Comparison of ENCODE assay signal across 7 mouse cellular contexts in genomic region chr2:164911086-164912048, GRCm38 (mm10). TPM values are rescaled to one million over a fixed set of nuclear protein-coding genes. Genes with fewer than 3 reads are reported as not detected.
DNase-seq lines count a peak whose midpoint lies in the region; ATAC-seq and TF ChIP-seq lines count a peak whose summit lies in the region.

Zfp335 (minus strand) TSS chr2:164911757.

- peaks cover 21% of the 10 kb centered on the region for H3K4me1 ChIP-seq in embryonic facial prominence, embryonic 12.5 days
- H3K4me1 ChIP-seq in kidney, adult 2 months (ENCODE audit: control insufficient read depth, insufficient read depth, low read length) = peaks cover 12% of the 10 kb centered on the region; the same call in 1 of the 2 replicates
- peaks cover 20% of the 10 kb centered on the region for H3K4me1 ChIP-seq in limb, embryonic 12.5 days (replicated peaks)
- peaks cover 23% of the 10 kb centered on the region for H3K4me1 ChIP-seq in midbrain, embryonic 15.5 days
- peaks cover 25% of the 10 kb centered on the region; the same call in 1 of the 2 replicates for H3K4me1 ChIP-seq in spleen, adult 2 months (ENCODE audit: control insufficient read depth, insufficient read depth, insufficient read length)

- H3K9me3 ChIP-seq in embryonic facial prominence, embryonic 12.5 days = peaks cover 2% of the 10 kb centered on the region; the same call in 1 of the 2 replicates
- H3K9me3 ChIP-seq in limb, embryonic 12.5 days = peaks cover 10% of the 10 kb centered on the region
- H3K9me3 ChIP-seq in midbrain, embryonic 15.5 days = 0 out of 2 replicates have a peak, but pooled peaks cover under 1% of the 10 kb centered on the region

- WGBS in embryonic facial prominence, embryonic 12.5 days = under 1% methylated on average over 91 of the region's 91 CpGs
- WGBS in kidney, adult 2 months = under 1% methylated on average over 91 of the region's 91 CpGs
- WGBS in limb, embryonic 12.5 days = under 1% methylated on average over 90 of the region's 91 CpGs
- under 1% methylated on average over 90 of the region's 91 CpGs for WGBS in midbrain, embryonic 15.5 days
- WGBS in spleen, adult 2 months = under 1% methylated on average over 90 of the region's 91 CpGs

- peak; percentile 55 for TF ChIP-seq POLR2A in kidney, adult 2 months (IDR thresholded peaks at IDR 0.05; ENCODE audit: low read depth, low read length)
- peak; percentile 73 for TF ChIP-seq POLR2A in spleen, adult 2 months (IDR thresholded peaks at IDR 0.05; ENCODE audit: low read depth, low read length)

- no peaks in the 10 kb centered on the region for H3K27me3 ChIP-seq in embryonic facial prominence, embryonic 12.5 days
- H3K27me3 ChIP-seq in kidney, adult 2 months (replicated peaks; ENCODE audit: control insufficient read depth, insufficient read depth, low read length) = no peaks in the 10 kb centered on the region
- no peaks in the 10 kb centered on the region for H3K27me3 ChIP-seq in limb, embryonic 12.5 days
- no peaks in the 10 kb centered on the region for H3K27me3 ChIP-seq in midbrain, embryonic 15.5 days (replicated peaks)
- no peaks in the 10 kb centered on the region for H3K27me3 ChIP-seq in spleen, adult 2 months (ENCODE audit: control insufficient read depth, insufficient read depth, low read length)

- H3K36me3 ChIP-seq in embryonic facial prominence, embryonic 12.5 days = peaks cover 34% of the 10 kb centered on the region
- H3K36me3 ChIP-seq in kidney, adult 2 months (ENCODE audit: control insufficient read depth, insufficient read depth, low read length) = peaks cover 3% of the 10 kb centered on the region; the same call in 1 of the 2 replicates
- peaks cover 29% of the 10 kb centered on the region for H3K36me3 ChIP-seq in limb, embryonic 12.5 days
- H3K36me3 ChIP-seq in midbrain, embryonic 15.5 days (replicated peaks) = peaks cover 27% of the 10 kb centered on the region
- peaks cover 19% of the 10 kb centered on the region for H3K36me3 ChIP-seq in spleen, adult 2 months (ENCODE audit: control insufficient read depth, insufficient read depth, low read length)

- peak; percentile 79 for ATAC-seq in embryonic facial prominence, embryonic 12.5 days (ENCODE audit: insufficient number of reproducible peaks, insufficient read depth, low FRiP score, low TSS enrichment)
- peak; percentile 81 for ATAC-seq in limb, embryonic 12.5 days (ENCODE audit: insufficient number of reproducible peaks, insufficient read depth, low FRiP score, low TSS enrichment, low read depth)
- peak; percentile 88 for ATAC-seq in midbrain, embryonic 15.5 days (replicated peaks)

- DNase-seq in adrenal gland, postnatal 25 days = peak; percentile 92
- DNase-seq in heart, adult 18-20 months = peak; percentile 95
- peak; percentile 96 for DNase-seq in kidney, adult 2 months
- DNase-seq in spleen, adult 2 months (ENCODE audit: low read depth in 1 of 2, low spot score in 2 of 2) = peak; percentile 89 to 90

- H3K27ac ChIP-seq in embryonic facial prominence, embryonic 12.5 days = peak within 1 kb of the TSS; percentile 96
- H3K27ac ChIP-seq in kidney, adult 2 months (ENCODE audit: insufficient read depth, low read depth, low read length) = peak within 1 kb of the TSS; percentile 95
- peak within 1 kb of the TSS; percentile 98 for H3K27ac ChIP-seq in limb, embryonic 12.5 days
- H3K27ac ChIP-seq in midbrain, embryonic 15.5 days = peak within 1 kb of the TSS; percentile 99
- peak within 1 kb of the TSS; percentile 100 for H3K27ac ChIP-seq in spleen, adult 2 months (ENCODE audit: insufficient read depth, low read length)

- peak within 1 kb of the TSS; percentile 83 for H3K4me2 ChIP-seq in embryonic facial prominence, embryonic 12.5 days (replicated peaks)
- H3K4me2 ChIP-seq in limb, embryonic 12.5 days = peak within 1 kb of the TSS; percentile 93
- H3K4me2 ChIP-seq in midbrain, embryonic 15.5 days = peak within 1 kb of the TSS; percentile 88

- 0 out of 2 replicates have a peak, but pooled peaks have one; percentile 3 for TF ChIP-seq CTCF in kidney, adult 2 months (conservative IDR thresholded peaks at IDR 0.05; ENCODE audit: insufficient read depth, insufficient read length, low read depth, low read length)
- no peak for TF ChIP-seq CTCF in spleen, adult 2 months (IDR thresholded peaks at IDR 0.05; ENCODE audit: extremely low read depth, insufficient read depth, insufficient read length, insufficient replicate concordance)

- peak within 1 kb of the TSS; percentile 82 for H3K9ac ChIP-seq in embryonic facial prominence, embryonic 12.5 days
- peak within 1 kb of the TSS; percentile 90 for H3K9ac ChIP-seq in limb, embryonic 12.5 days (replicated peaks)
- H3K9ac ChIP-seq in midbrain, embryonic 15.5 days = peak within 1 kb of the TSS; percentile 77

- H3K4me3 ChIP-seq in embryonic facial prominence, embryonic 12.5 days = peak within 1 kb of the TSS; percentile 76
- peak within 1 kb of the TSS; percentile 63 for H3K4me3 ChIP-seq in kidney, adult 2 months (ENCODE audit: insufficient read depth, low read depth, low read length)
- H3K4me3 ChIP-seq in limb, embryonic 12.5 days (replicated peaks) = peak within 1 kb of the TSS; percentile 82
- peak within 1 kb of the TSS; percentile 82 for H3K4me3 ChIP-seq in midbrain, embryonic 15.5 days
- peak within 1 kb of the TSS; percentile 96 for H3K4me3 ChIP-seq in spleen, adult 2 months (ENCODE audit: extremely low read depth, insufficient read depth, insufficient read length)

RNA-seq across cellular contexts. Expression of gene Zfp335, which starts in this region (rescaled TPM):
- 21.2 and 23.9 TPM in 2 replicates for total RNA-seq in adrenal gland, postnatal 25 days (2021)
- polyA plus RNA-seq in embryonic facial prominence, embryonic 12.5 days (2016; fragmentation: Nextera tagmentation; extraction: Ambion mirVana) = 16.9 and 17.4 TPM in 2 replicates
- total RNA-seq in heart, adult 18-20 months (2021) = 1 to 10 TPM; 6.8 to 7.7 TPM
- 20.4 and 25.7 TPM in 2 replicates for polyA plus RNA-seq in kidney, adult 2 months (2012; rRNA removed)
- 14.4 and 17.4 TPM in 2 replicates for polyA plus RNA-seq in limb, embryonic 12.5 days (2016; fragmentation: Nextera tagmentation; extraction: Ambion mirVana)
- polyA plus RNA-seq in midbrain, embryonic 15.5 days (2015; fragmentation: Nextera tagmentation; extraction: Ambion mirVana) = 17.8 and 18.9 TPM in 2 replicates
- 37.8 and 47.5 TPM in 2 replicates for polyA plus RNA-seq in spleen, adult 2 months (2012; rRNA removed)

Comparison
In these comparisons a context has a peak if more than half of its experiments do, and no peak if none do; other contexts are left out.
1. Peak in every context shown above with its lines: DNase-seq, ATAC-seq, H3K4me3 ChIP-seq and H3K27ac ChIP-seq.